Mouse (Mus musculus) fibroblast of lung, adult 2 months (primary cell): ENCODE measurements around the gene Mcrip2.

Experiments used
- DNase-seq: peaks from one replicate; pipeline ENCODE4 v3.0.0-alpha.2; 2011; ENCODE audit warnings: low read depth

The Mcrip2 gene

GRCm38 (mm10) chr17:25868601-25869191 lies at the start of gene Mcrip2:
Gene Mcrip2 (minus strand): TSS chr17:25868764.
- no peak for DNase-seq

DNA sequence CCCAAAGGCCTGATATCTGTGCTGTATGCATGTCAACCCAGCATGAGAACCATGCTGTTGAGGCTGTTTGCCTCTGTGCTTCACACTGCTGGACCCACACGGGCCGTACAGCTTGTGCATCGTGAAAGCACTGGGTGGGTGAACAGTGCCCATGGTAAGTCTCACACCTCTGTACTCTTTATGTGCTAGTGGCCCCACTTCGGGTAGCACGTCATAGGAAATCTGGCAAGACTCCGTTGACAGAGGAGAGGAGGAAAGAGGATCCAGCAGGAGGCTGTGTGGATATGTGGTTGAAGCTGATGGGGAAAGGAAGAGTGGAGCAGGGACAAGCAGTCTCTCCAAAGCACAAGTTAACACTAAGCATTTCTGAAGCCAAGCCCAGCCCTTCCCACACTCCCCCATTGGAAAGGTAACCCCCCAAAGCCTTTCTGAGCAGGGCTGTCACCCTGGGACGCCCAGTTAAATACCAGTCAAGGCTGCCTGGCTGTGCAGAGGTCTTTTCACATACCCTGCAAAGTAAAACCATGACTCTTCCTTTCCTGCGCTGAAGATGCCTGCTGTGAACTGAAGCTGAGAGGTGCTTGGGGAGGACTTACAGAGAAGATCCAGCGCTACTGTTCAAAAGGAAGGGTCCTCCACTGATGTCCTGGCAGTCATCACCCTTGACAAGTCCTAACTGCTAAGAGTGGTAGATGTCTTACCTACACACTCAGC lies 49.6 kb upstream of the Mcrip2 start:
- no peak for DNase-seq

DNA sequence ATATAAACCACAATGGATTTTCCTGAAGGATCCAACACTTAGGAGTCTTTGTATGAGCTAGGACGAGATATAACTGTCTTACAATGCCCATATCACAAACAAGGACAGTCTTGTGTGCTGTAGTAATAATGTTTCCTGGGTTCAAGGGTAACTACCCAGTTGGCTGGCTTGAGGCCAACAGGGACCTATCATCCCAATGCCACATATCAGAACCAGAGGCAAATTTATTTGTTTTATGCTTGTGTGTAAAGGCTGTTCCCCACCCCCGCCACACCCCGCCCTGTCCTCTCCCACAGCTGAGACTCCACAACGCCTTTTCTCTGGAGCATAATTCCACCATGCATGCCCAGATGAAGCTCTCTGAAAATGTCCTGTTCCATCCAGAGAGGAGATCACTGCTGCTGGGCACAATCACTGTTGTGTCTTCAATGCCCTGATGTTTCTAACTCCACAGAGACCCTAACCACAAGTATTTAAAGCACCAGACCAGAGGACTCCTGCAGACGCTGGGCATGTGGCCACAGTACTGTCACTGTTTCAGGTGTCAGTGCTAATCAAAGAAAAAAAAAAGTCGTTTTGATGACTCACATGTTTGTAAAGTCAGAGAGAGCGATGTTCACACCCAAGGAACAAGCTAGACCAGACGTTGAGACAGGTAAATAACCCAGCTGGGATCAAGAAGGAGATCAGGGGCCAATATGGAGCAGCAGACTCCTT lies 48.5 kb upstream of the Mcrip2 start:
- no peak for DNase-seq

DNA sequence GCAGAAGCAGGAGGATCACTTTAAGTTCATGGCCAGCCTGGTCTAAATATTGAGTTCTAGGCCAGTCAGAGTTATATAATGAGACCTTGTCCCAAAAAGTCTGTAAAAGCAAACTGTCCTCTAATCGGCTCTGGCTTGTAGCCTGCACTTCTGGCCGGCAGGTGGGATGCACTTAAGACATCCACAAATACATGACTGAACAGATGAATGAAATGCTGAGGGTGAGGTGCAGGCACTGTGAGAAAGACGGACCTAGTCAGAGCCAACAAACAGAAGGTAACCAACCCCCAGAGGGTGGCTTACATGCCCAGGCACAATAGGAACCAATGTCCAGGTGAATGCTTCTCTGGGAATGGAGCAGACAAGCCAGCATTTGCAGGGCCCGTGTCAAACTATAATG lies 45.7 kb upstream of the Mcrip2 start:
- no peak for DNase-seq

- no peak for DNase-seq
Observed at GRCm38 (mm10) chr17:25913877-25914275, 45.3 kb upstream of the Mcrip2 start.

GRCm38 (mm10) chr17:25913186-25913876 lies 44.8 kb upstream of the Mcrip2 start:
- DNase-seq, result no peak

- no peak for DNase-seq
Observed at GRCm38 (mm10) chr17:25911816-25912215, 43.3 kb upstream of the Mcrip2 start.

- DNase-seq, result no peak
Observed at GRCm38 (mm10) chr17:25907640-25908039, 39.1 kb upstream of the Mcrip2 start.

DNA sequence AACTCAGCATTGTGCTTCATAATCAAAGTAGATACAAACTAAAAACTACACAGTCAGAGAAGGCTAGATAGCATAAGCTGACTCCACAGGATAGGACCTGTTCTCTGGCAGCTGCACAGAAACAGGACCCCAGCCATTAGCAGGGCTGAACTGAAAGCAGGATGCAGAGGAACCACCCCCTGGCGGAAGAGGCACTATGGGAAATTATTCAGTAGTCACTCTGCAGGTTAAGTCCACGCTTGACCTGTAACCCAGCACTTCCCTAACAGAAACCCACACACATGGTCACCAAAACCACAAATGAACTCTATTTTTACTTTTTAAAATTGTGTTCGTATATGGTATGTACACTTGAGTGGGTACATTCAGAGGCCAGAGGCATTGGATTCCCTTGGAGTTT lies 34.5 kb upstream of the Mcrip2 start:
- DNase-seq, result no peak

DNA sequence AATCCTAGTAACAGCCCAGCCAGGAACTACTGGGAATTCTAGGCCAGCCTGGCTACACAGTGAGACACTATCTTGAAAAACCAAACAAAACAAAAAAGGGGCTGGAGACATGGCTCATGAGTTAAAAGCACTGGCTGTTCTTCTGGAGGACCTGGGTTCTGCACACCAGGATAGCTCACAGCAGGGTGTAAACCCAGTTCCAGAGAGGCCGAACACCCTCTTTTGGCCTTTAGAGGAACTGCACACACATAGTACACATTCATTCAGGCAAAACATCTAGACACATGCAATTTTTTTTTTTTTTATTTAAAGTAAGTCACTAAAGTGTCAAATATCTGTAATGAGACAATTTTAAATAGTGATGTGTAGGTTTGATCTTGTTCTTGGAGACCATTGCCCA lies 31.6 kb upstream of the Mcrip2 start:
- no peak for DNase-seq

DNA sequence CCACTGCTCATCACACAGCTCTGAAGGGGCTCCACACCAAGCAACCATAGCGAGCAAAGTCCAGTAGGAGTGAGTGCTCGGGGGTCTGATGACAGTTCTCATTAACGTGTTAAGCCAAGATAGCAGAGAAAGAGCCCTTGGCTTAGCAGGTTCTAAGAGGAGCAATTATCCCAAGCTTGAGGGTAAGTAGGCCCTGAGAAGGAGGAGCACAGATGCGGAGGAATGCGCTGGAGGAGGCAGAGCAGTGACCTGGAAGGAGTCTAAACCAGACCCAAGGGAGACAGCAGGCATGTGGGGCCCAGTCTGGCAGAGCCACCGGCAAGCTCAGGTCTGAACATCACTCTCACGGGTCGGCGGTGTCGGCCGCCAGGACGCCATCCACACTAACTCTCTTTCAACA lies 27.3 kb upstream of the Mcrip2 start:
- no peak for DNase-seq

DNA sequence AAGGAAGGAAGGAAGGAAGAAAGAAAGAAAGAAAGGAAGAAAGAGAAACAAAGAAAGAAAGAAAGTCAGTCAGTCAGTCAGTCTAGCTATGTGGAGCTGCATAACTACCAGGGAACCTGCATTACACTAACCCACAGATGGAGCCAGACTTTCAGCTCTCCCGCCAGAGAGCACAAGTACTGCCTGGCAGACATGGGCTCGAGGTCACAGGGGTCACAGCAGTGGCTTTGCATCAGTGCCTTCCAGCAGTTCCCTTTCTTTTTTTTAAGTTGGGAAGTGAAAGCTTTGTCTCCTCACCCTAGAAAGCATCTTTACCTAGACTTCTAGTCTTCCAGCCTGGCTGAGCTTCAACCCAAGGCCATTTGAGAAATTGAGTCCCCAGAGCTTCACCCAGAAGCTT lies 26.9 kb upstream of the Mcrip2 start:
- DNase-seq, result no peak

- no peak for DNase-seq
Observed at GRCm38 (mm10) chr17:25893975-25894617, 25.5 kb upstream of the Mcrip2 start.

DNA sequence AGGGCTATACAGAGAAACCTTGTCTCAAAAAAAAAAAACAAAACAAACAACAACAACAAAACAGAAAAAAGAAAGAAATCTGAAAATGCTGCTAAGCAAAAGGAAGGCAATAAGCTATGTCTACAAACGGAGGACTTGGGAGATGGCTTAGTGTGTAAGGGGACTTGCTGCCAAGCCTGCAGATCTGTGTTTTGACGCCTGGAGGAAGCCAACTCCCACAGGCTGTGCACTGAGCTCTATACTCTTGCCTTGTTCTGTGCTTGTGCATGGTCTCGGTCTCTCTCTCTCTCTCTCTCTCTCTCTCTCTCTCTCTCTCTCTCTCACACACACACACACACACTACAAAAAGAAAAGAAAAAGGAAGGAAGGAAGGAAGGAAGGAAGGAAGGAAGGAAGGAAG lies 20.3 kb upstream of the Mcrip2 start:
- DNase-seq, result no peak

- DNase-seq, result no peak
Observed at GRCm38 (mm10) chr17:25887467-25887866, 18.9 kb upstream of the Mcrip2 start.

GRCm38 (mm10) chr17:25886806-25887205 lies 18.2 kb upstream of the Mcrip2 start:
- no peak for DNase-seq

DNA sequence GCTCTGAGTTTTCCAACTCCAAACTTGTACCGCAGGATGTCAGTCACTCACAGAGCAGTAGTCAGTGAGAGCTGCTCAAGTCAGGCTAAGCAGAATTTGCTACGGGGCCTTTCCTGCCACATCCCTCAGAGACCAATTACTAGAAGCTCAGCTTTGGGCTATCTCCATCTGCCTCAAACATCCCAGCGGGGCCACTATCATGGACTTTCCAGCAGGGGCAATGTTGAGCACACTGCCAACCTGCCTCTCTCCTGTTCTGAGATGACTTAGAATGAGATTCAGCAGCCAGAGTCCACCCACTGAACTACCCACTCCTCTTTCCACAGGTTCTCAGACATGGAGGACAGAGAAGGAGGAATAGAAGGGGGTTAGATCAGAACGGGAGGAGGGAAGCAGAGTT lies 17.1 kb upstream of the Mcrip2 start:
- no peak for DNase-seq

- DNase-seq, result no peak
Observed at GRCm38 (mm10) chr17:25883824-25884223, 15.3 kb upstream of the Mcrip2 start.

DNA sequence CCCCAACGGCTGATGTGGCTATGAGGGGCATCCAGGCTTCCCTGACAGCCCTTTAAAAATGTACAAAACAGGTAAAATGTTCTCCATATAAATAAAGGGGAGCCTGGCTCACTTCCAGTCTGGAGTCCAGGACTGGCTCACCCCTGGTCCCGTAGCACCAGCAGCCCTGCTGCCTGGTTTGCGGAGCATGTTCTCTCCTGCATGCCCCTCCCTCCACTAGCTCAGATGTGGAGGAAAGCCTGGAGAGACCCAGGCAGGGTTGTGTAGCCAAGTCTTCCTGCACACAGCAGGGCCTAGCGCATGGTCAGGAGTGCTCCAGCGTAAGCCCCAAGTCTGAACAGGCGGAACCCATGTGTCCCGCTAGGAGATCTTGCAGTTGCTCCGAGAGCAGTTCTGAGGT lies 14.7 kb upstream of the Mcrip2 start:
- no peak for DNase-seq

DNA sequence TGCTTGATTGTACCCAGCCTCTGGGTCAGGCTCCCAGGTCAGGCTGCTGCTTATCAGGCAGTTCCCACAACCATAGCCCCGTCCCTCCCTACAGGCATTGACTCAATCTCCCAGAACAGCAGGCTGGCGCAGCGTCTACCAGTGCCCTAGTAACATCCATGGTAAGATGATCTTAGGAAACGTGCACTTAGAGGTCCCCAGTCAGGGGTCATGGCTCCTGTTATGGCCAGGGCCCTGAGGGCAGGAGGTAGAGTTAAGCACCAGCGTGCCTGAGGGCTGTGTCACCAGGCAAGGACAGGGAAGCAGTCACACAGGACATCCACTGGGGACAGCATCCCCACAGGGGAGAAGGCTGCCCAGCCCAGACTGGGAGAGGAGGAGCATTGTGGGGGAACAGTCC lies 13.7 kb upstream of the Mcrip2 start:
- DNase-seq, result no peak

- peak; percentile 57 for DNase-seq
Observed at GRCm38 (mm10) chr17:25881691-25882090, 13.1 kb upstream of the Mcrip2 start.

GRCm38 (mm10) chr17:25880913-25881641 lies 12.5 kb upstream of the Mcrip2 start:
- DNase-seq, result no peak
